Mouse (Mus musculus): ENCODE results near the gene Tm2d3.
A peak's percentile ranks its signal among the peaks of the same experiment; 100 is the strongest.

DNA sequence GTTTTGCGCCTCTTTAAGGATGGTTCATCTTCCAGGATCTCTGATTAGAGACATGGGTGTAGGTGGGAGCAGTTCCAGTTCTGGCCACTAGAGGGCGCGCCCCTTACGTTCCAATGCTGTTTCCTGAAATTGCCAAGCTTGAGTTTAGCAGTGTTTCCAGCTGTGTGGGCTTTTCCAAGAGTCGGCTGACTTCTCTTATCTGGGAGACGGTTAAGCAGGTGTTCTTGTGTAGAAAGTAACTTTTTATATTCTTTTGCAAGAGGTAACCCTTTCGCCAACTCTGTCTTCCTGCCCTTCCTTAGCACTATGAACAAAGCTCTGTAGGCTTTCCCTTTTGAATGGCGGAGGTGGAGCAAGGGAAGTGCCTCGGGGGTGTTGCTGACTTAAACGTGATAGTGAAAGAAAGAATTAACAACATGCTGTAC lies 13.9 kb downstream of the Tm2d3 start:
- TF ChIP-seq POLR2A (IDR thresholded peaks at IDR 0.05; ENCODE audit: borderline replicate concordance, extremely low read depth, insufficient read depth, insufficient read length, poor library complexity, severe bottlenecking) (no peak), CTCF (IDR thresholded peaks at IDR 0.05; ENCODE audit: borderline replicate concordance, extremely low read depth, insufficient read depth, insufficient read length) (peak; percentile 98)

All from brain, embryonic 14.5 days (tissue).